Mouse (Mus musculus) cerebellum, adult 9-10 months (tissue): ENCODE measurements around the gene Sept9.

Experiments used
- DNase-seq: peaks from one replicate; pipeline ENCODE4 v3.0.0; 2022

Gene Sept9

GRCm38 (mm10) chr11:117297190-117297829, 97.8 kb downstream of the Sept9 start:
- DNase-seq = no peak

- no peak for DNase-seq
Measured at GRCm38 (mm10) chr11:117299741-117300140, 100.3 kb downstream of the Sept9 start.

GRCm38 (mm10) chr11:117300809-117301208, 101.3 kb downstream of the Sept9 start:
- no peak for DNase-seq

- no peak for DNase-seq
Measured at GRCm38 (mm10) chr11:117301716-117302115, 102.3 kb downstream of the Sept9 start.

- DNase-seq = no peak
Measured at GRCm38 (mm10) chr11:117302371-117302770, 102.9 kb downstream of the Sept9 start.

- no peak for DNase-seq
Measured at GRCm38 (mm10) chr11:117305509-117306188, 106.2 kb downstream of the Sept9 start.

- no peak for DNase-seq
Measured at GRCm38 (mm10) chr11:117306311-117307088, 107.0 kb downstream of the Sept9 start.

GRCm38 (mm10) chr11:117307895-117308786, 108.7 kb downstream of the Sept9 start:
- DNase-seq = no peak

- no peak for DNase-seq
Measured at GRCm38 (mm10) chr11:117309108-117309917, 109.9 kb downstream of the Sept9 start.

GRCm38 (mm10) chr11:117309918-117310287, 110.4 kb downstream of the Sept9 start:
- DNase-seq = no peak

- DNase-seq = no peak
Measured at GRCm38 (mm10) chr11:117310341-117311107, 111.1 kb downstream of the Sept9 start.

- DNase-seq = peak; percentile 42
Measured at GRCm38 (mm10) chr11:117311127-117311800, 111.8 kb downstream of the Sept9 start.

GRCm38 (mm10) chr11:117312028-117312901, 112.8 kb downstream of the Sept9 start:
- DNase-seq = no peak

- no peak for DNase-seq
Measured at GRCm38 (mm10) chr11:117312936-117313335, 113.5 kb downstream of the Sept9 start.

GRCm38 (mm10) chr11:117313446-117313845, 114.0 kb downstream of the Sept9 start:
- DNase-seq = no peak

- no peak for DNase-seq
Measured at GRCm38 (mm10) chr11:117314026-117314425, 114.6 kb downstream of the Sept9 start.

GRCm38 (mm10) chr11:117314520-117314919, 115.1 kb downstream of the Sept9 start:
- DNase-seq = no peak

- no peak for DNase-seq
Measured at GRCm38 (mm10) chr11:117315309-117315708, 115.8 kb downstream of the Sept9 start.
